Mouse (Mus musculus): Measurements from ENCODE around the gene Pcyt1a. TPM values are rescaled to one million over a fixed set of nuclear protein-coding genes. Genes with fewer than 3 reads are reported as not detected.
A peak's percentile ranks its signal among the peaks of the same experiment; 100 is the strongest.

The Pcyt1a gene
- total and polyA plus RNA-seq, 3 experiments: 17.0 to 25.7 (median 21.1) TPM

DNA sequence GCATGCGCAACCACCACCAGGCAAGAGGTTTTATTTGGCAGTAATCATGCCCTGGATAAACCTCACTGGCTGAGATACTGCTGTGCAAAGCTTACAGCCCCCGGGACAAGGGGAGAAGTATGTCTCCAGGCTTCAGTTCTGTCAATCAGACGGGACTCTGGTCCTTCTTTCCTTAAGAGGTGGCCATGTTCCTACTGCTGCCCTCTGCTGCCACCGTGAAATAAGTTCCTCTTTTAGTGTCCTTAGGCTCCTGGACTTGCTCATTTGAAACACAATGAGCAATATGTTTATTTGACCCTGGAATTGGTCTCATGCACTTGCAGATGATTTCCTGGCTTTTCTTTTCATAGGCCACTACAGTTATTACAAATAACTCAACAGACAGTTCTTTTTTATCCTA lies 29.8 kb downstream of the Pcyt1a start:
- no peak overlapping the region for H3K4me3 ChIP-seq (replicated peaks in 1 of 3; ENCODE audit: low read depth in 2 of 3, low read length in 2 of 3, poor library complexity in 1 of 3)
- H3K27ac ChIP-seq (ENCODE audit: insufficient read depth, low read depth): no peak overlapping the region
- in situ Hi-C loops (cut with MboI; ENCODE audit: low pct_ligation_motif_present, low pct_unique_long_range_greater_than_20kb, low sequenced_read_pairs) (loop anchor here (10.0 to 25.0 kb wide), 2 partner anchors 198 to 356 kb away; partner anchors contain the start of gene Smco1), dilution Hi-C loops (cut with MboI; ENCODE audit: extremely low pct_ligation_motif_present, extremely low pct_unique_long_range_greater_than_20kb, low sequenced_read_pairs) (no loop called here)
- no peak for TF ChIP-seq TBP (conservative IDR thresholded peaks at IDR 0.05; ENCODE audit: low read depth, low read length)
- no peak for TF ChIP-seq MEF2A (IDR thresholded peaks at IDR 0.05; ENCODE audit: borderline replicate concordance, low read depth, low read length)
- TF ChIP-seq CTCF (conservative IDR thresholded peaks at IDR 0.05 in 1 of 2, IDR thresholded peaks at IDR 0.05 in 1 of 2; ENCODE audit: low read depth in 2 of 2, low read length in 2 of 2): peak in 1 of 2 experiments; percentile 38; a peak in 2 of 4 replicates
- peak; percentile 11 for TF ChIP-seq RAD21 (IDR thresholded peaks at IDR 0.05; ENCODE audit: low read depth, low read length)
- TF ChIP-seq SMC3 (IDR thresholded peaks at IDR 0.05; ENCODE audit: low read depth, low read length): peak; percentile 39; the same call in 1 of the 2 replicates
- TF ChIP-seq UBTF (IDR thresholded peaks at IDR 0.05; ENCODE audit: low read depth, low read length): no peak
- H3K9ac ChIP-seq (ENCODE audit: insufficient read depth, low read depth): no peak overlapping the region
- H3K9me3 ChIP-seq (replicated peaks; ENCODE audit: low read length): no peaks in the 10 kb centered on the region
- H3K36me3 ChIP-seq (replicated peaks in 1 of 2; ENCODE audit: control insufficient read depth in 1 of 2, insufficient read depth in 1 of 2, low read length in 1 of 2): peaks cover 21 to 41% of the 10 kb centered on the region in 2 experiments
- no peak overlapping the region for H3K4me2 ChIP-seq (ENCODE audit: insufficient read depth, low read depth, poor library complexity, severe bottlenecking)
- DNase-seq (ENCODE audit: extremely low read depth): peak; percentile 14
- no peaks in the 10 kb centered on the region for H3K27me3 ChIP-seq (replicated peaks)
- H3K79me2 ChIP-seq (replicated peaks; ENCODE audit: control insufficient read depth, extremely low read depth, insufficient read depth, poor library complexity, severe bottlenecking): no peaks in the 10 kb centered on the region
- H3K4me1 ChIP-seq (ENCODE audit: control insufficient read depth in 1 of 2, insufficient read depth in 2 of 2): peaks cover 2 to 9% of the 10 kb centered on the region in 2 experiments; a peak in 2 of 4 replicates

- TF ChIP-seq USF1 (IDR thresholded peaks at IDR 0.05; ENCODE audit: low read depth, low read length) (no peak), TCF12 (IDR thresholded peaks at IDR 0.05; ENCODE audit: low read depth, low read length) (no peak), JUN (IDR thresholded peaks at IDR 0.05; ENCODE audit: insufficient read depth, low read depth, low read length) (no peak), CHD1 (IDR thresholded peaks at IDR 0.05; ENCODE audit: low read depth, low read length) (no peak)
- H3K4me2 ChIP-seq (ENCODE audit: insufficient read depth, low read depth, poor library complexity, severe bottlenecking): no peak overlapping the region
- in situ Hi-C loops (cut with MboI; ENCODE audit: low pct_ligation_motif_present, low pct_unique_long_range_greater_than_20kb, low sequenced_read_pairs): loop anchor here (10.0 to 25.0 kb wide), 2 partner anchors 199 to 357 kb away; partner anchors contain the start of gene Smco1
- no peaks in the 10 kb centered on the region for H3K27me3 ChIP-seq (replicated peaks)
- no peak for DNase-seq (ENCODE audit: extremely low read depth)
- dilution Hi-C loops (cut with MboI; ENCODE audit: extremely low pct_ligation_motif_present, extremely low pct_unique_long_range_greater_than_20kb, low sequenced_read_pairs): no loop called here
- peaks cover 19 to 40% of the 10 kb centered on the region in 2 experiments for H3K36me3 ChIP-seq (replicated peaks in 1 of 2; ENCODE audit: control insufficient read depth in 1 of 2, insufficient read depth in 1 of 2, low read length in 1 of 2)
- no peaks in the 10 kb centered on the region for H3K9me3 ChIP-seq (replicated peaks; ENCODE audit: low read length)
- H3K4me3 ChIP-seq (replicated peaks in 1 of 3; ENCODE audit: low read depth in 2 of 3, low read length in 2 of 3, poor library complexity in 1 of 3): no peak overlapping the region
- H3K9ac ChIP-seq (ENCODE audit: insufficient read depth, low read depth): no peak overlapping the region
- no peak overlapping the region for H3K27ac ChIP-seq (ENCODE audit: insufficient read depth, low read depth)
- H3K79me2 ChIP-seq (replicated peaks; ENCODE audit: control insufficient read depth, extremely low read depth, insufficient read depth, poor library complexity, severe bottlenecking): no peaks in the 10 kb centered on the region
- peaks cover 2 to 20% of the 10 kb centered on the region in 2 experiments; a peak in 2 of 4 replicates for H3K4me1 ChIP-seq (ENCODE audit: control insufficient read depth in 1 of 2, insufficient read depth in 2 of 2)
These were observed 31.0 kb downstream of the Pcyt1a start for GRCm38 (mm10) chr16:32461713-32462112.

- Histone ChIP-seq H3K27me3 (replicated peaks) (no peaks in the 10 kb centered on the region), H3K4me2 (ENCODE audit: insufficient read depth, low read depth, poor library complexity, severe bottlenecking) (no peak overlapping the region), H3K4me3 (replicated peaks in 1 of 3; ENCODE audit: low read depth in 2 of 3, low read length in 2 of 3, poor library complexity in 1 of 3) (no peak overlapping the region), H3K9me3 (replicated peaks; ENCODE audit: low read length) (no peaks in the 10 kb centered on the region), H3K36me3 (replicated peaks in 1 of 2; ENCODE audit: control insufficient read depth in 1 of 2, insufficient read depth in 1 of 2, low read length in 1 of 2) (peaks cover 22 to 45% of the 10 kb centered on the region in 2 experiments), H3K79me2 (replicated peaks; ENCODE audit: control insufficient read depth, extremely low read depth, insufficient read depth, poor library complexity, severe bottlenecking) (no peaks in the 10 kb centered on the region), H3K9ac (ENCODE audit: insufficient read depth, low read depth) (no peak overlapping the region), H3K4me1 (ENCODE audit: control insufficient read depth in 1 of 2, insufficient read depth in 2 of 2) (peaks cover 0 to 24% of the 10 kb centered on the region in 2 experiments; a peak in 3 of 4 replicates), H3K27ac (ENCODE audit: insufficient read depth, low read depth) (no peak overlapping the region)
- TF ChIP-seq PAX5 (IDR thresholded peaks at IDR 0.05; ENCODE audit: low read length) (no peak), SIN3A (IDR thresholded peaks at IDR 0.05; ENCODE audit: low read length) (no peak), IRF4 (IDR thresholded peaks at IDR 0.05; ENCODE audit: low read depth, low read length) (no peak), BHLHE40 (IDR thresholded peaks at IDR 0.05; ENCODE audit: low read depth, low read length) (no peak), CHD1 (IDR thresholded peaks at IDR 0.05; ENCODE audit: low read depth, low read length) (no peak), USF2 (conservative IDR thresholded peaks at IDR 0.05; ENCODE audit: low read depth, low read length) (no peak), UBTF (IDR thresholded peaks at IDR 0.05; ENCODE audit: low read depth, low read length) (no peak), MYC (IDR thresholded peaks at IDR 0.05; ENCODE audit: low read depth, low read length) (no peak), MAZ (IDR thresholded peaks at IDR 0.05; ENCODE audit: low read depth, low read length) (no peak), RAD21 (IDR thresholded peaks at IDR 0.05; ENCODE audit: low read depth, low read length) (no peak), TBP (conservative IDR thresholded peaks at IDR 0.05; ENCODE audit: low read depth, low read length) (no peak), NRF1 (IDR thresholded peaks at IDR 0.05; ENCODE audit: low read depth, low read length) (no peak), POLR2AphosphoS2 (IDR thresholded peaks at IDR 0.05; ENCODE audit: low read depth, low read length) (no peak), EP300 (IDR thresholded peaks at IDR 0.05; ENCODE audit: low read length) (no peak), JUND (conservative IDR thresholded peaks at IDR 0.05; ENCODE audit: low read depth, low read length) (no peak), ELF1 (IDR thresholded peaks at IDR 0.05; ENCODE audit: low read depth, low read length) (no peak), POLR2A (IDR thresholded peaks at IDR 0.05; ENCODE audit: low read depth, low read length) (no peak), CTCF (conservative IDR thresholded peaks at IDR 0.05 in 1 of 2, IDR thresholded peaks at IDR 0.05 in 1 of 2; ENCODE audit: low read depth in 2 of 2, low read length in 2 of 2) (no peak), SMC3 (IDR thresholded peaks at IDR 0.05; ENCODE audit: low read depth, low read length) (no peak)
- in situ Hi-C loops (cut with MboI; ENCODE audit: low pct_ligation_motif_present, low pct_unique_long_range_greater_than_20kb, low sequenced_read_pairs) (loop anchor here (10.0 to 25.0 kb wide), 2 partner anchors 201 to 358 kb away; partner anchors contain the start of gene Smco1), dilution Hi-C loops (cut with MboI; ENCODE audit: extremely low pct_ligation_motif_present, extremely low pct_unique_long_range_greater_than_20kb, low sequenced_read_pairs) (no loop called here)
- DNase-seq (ENCODE audit: extremely low read depth): no peak
These were observed 32.2 kb downstream of the Pcyt1a start for GRCm38 (mm10) chr16:32462950-32463349.
